ENCODE assay signal across 12 mouse cellular contexts in the genomic region with DNA sequence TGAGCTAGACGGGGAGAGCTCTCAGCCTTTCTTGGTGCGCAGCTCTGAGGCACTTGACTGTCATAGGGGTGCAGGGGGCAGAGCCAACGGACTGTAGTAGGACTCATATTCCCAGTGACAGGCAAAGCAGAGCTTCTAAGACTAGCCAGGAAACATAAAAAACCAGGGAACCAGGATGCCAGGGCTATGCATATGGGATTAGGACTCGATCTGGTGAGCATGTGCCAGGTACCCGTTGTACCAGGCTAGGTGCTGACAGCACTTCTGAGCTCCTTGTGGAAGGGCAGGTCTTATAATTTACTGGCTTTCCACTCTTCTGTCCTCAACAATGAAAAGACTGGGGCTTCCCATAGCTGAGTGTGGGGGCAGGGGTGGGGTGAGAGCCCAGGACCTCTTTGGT. TPM values are rescaled to one million over a fixed set of nuclear protein-coding genes. Genes with fewer than 3 reads are reported as not detected.
DNase-seq lines count a peak whose midpoint lies in the region; ATAC-seq and TF ChIP-seq lines count a peak whose summit lies in the region.
"Had no signal": no experiment of that assay in that cellular context is flagged by ENCODE, and none has a peak within 500 bp of the region (broad histone marks: within the 10 kb centered on the region; RNA-seq: fewer than 3 reads in every experiment).

No protein-coding gene starts in this region.

- ATAC-seq in forebrain, embryonic 11.5 days (replicated peaks; ENCODE audit: low FRiP score), result no peak
- ATAC-seq in hindbrain, embryonic 14.5 days (ENCODE audit: low FRiP score), result no peak
- ATAC-seq in hindbrain, postnatal 0 days, result no peak
- ATAC-seq in neural tube, embryonic 13.5 days (ENCODE audit: low read depth), result no peak
- no peak for ATAC-seq in stomach, embryonic 16.5 days (ENCODE audit: insufficient read depth, low FRiP score)

- H3K27me3 ChIP-seq in forebrain, embryonic 10.5 days (ENCODE audit: poor library complexity, severe bottlenecking), result peaks cover 37% of the 10 kb centered on the region
- no peaks in the 10 kb centered on the region for H3K27me3 ChIP-seq in forebrain, embryonic 11.5 days (ENCODE audit: control insufficient read depth, insufficient read depth, low read length)
- H3K27me3 ChIP-seq in hindbrain, embryonic 14.5 days (ENCODE audit: control insufficient read depth, insufficient read depth, low read length), result peaks cover 12% of the 10 kb centered on the region
- peaks cover 5% of the 10 kb centered on the region; the same call in 1 of the 2 replicates for H3K27me3 ChIP-seq in hindbrain, postnatal 0 days (ENCODE audit: insufficient read depth, low read length)
- peaks cover 14% of the 10 kb centered on the region for H3K27me3 ChIP-seq in neural tube, embryonic 13.5 days
- H3K27me3 ChIP-seq in stomach, embryonic 16.5 days (ENCODE audit: control insufficient read depth, insufficient read depth, low read length), result no peaks in the 10 kb centered on the region

- H3K27ac ChIP-seq in forebrain, embryonic 10.5 days, result peak overlapping the region; percentile 86
- H3K27ac ChIP-seq in forebrain, embryonic 11.5 days (ENCODE audit: low read depth, low read length), result no peak overlapping the region
- peak overlapping the region; percentile 34 for H3K27ac ChIP-seq in hindbrain, embryonic 14.5 days
- no peak overlapping the region for H3K27ac ChIP-seq in hindbrain, postnatal 0 days
- H3K27ac ChIP-seq in neural tube, embryonic 13.5 days (replicated peaks), result peak overlapping the region; percentile 73
- H3K27ac ChIP-seq in stomach, embryonic 16.5 days (ENCODE audit: low read length), result peak overlapping the region; percentile 96

- DNase-seq in forebrain, embryonic 10.5 days (ENCODE audit: extremely low spot score, low spot score), result no peak
- no peak for DNase-seq in forebrain, embryonic 11.5 days (ENCODE audit: low spot score)
- no peak for DNase-seq in hindbrain, embryonic 14.5 days (ENCODE audit: low spot score)
- DNase-seq in hindbrain, postnatal 0 days (ENCODE audit: low spot score), result no peak
- no peak for DNase-seq in neural tube, embryonic 10.5 days (ENCODE audit: extremely low spot score, low spot score)
- no peak for DNase-seq in adrenal gland, adult 2 months
- DNase-seq: cerebellum, adult 8-10 months; kidney, postnatal 14 days; right cerebral cortex, adult 18-20 months had no signal

- H3K4me3 ChIP-seq in forebrain, embryonic 10.5 days, result no peak overlapping the region
- H3K4me3 ChIP-seq in forebrain, embryonic 11.5 days (ENCODE audit: low read depth, low read length), result no peak overlapping the region
- no peak overlapping the region for H3K4me3 ChIP-seq in hindbrain, embryonic 14.5 days (replicated peaks; ENCODE audit: low read length)
- H3K4me3 ChIP-seq in hindbrain, postnatal 0 days (ENCODE audit: low read length), result no peak overlapping the region
- H3K4me3 ChIP-seq in neural tube, embryonic 13.5 days, result no peak overlapping the region
- no peak overlapping the region for H3K4me3 ChIP-seq in stomach, embryonic 16.5 days (replicated peaks; ENCODE audit: low read length)

- H3K9me3 ChIP-seq in forebrain, embryonic 10.5 days, result no peaks in the 10 kb centered on the region
- H3K9me3 ChIP-seq in forebrain, embryonic 11.5 days (ENCODE audit: control insufficient read depth, low read length), result no peaks in the 10 kb centered on the region
- no peaks in the 10 kb centered on the region for H3K9me3 ChIP-seq in hindbrain, embryonic 14.5 days (ENCODE audit: control insufficient read depth, low read length)
- H3K9me3 ChIP-seq in hindbrain, postnatal 0 days (ENCODE audit: low read length), result no peaks in the 10 kb centered on the region
- H3K9me3 ChIP-seq in neural tube, embryonic 13.5 days, result no peaks in the 10 kb centered on the region
- H3K9me3 ChIP-seq in stomach, embryonic 16.5 days (replicated peaks; ENCODE audit: control insufficient read depth, low read length), result no peaks in the 10 kb centered on the region

- WGBS in forebrain, embryonic 10.5 days, result 85% methylated on average over 5 of the region's 5 CpGs
- WGBS in forebrain, embryonic 11.5 days, result 87% methylated on average over 5 of the region's 5 CpGs
- WGBS in hindbrain, embryonic 14.5 days, result 76% methylated on average over 5 of the region's 5 CpGs
- 82% methylated on average over 5 of the region's 5 CpGs for WGBS in hindbrain, postnatal 0 days
- 79% methylated on average over 5 of the region's 5 CpGs for WGBS in neural tube, embryonic 13.5 days
- 73% methylated on average over 5 of the region's 5 CpGs for WGBS in stomach, embryonic 16.5 days

- no peak overlapping the region for H3K4me2 ChIP-seq in forebrain, embryonic 11.5 days (ENCODE audit: low read depth, low read length, severe bottlenecking)
- no peak overlapping the region for H3K4me2 ChIP-seq in hindbrain, embryonic 14.5 days (replicated peaks)
- H3K4me2 ChIP-seq in hindbrain, postnatal 0 days (ENCODE audit: low read depth, low read length), result no peak overlapping the region
- no peak overlapping the region for H3K4me2 ChIP-seq in neural tube, embryonic 13.5 days
- H3K4me2 ChIP-seq in stomach, embryonic 16.5 days (ENCODE audit: low read depth, low read length), result 0 out of 2 replicates have a peak overlapping the region, but pooled peaks have one; percentile 35

- TF ChIP-seq CTCF in hindbrain, postnatal 0 days (IDR thresholded peaks at IDR 0.05; ENCODE audit: low read depth), result no peak

- no peak overlapping the region for H3K9ac ChIP-seq in forebrain, embryonic 11.5 days (ENCODE audit: low read length)
- H3K9ac ChIP-seq in hindbrain, embryonic 14.5 days, result no peak overlapping the region
- H3K9ac ChIP-seq in hindbrain, postnatal 0 days (replicated peaks; ENCODE audit: low read length), result no peak overlapping the region
- no peak overlapping the region for H3K9ac ChIP-seq in neural tube, embryonic 13.5 days
- H3K9ac ChIP-seq in stomach, embryonic 16.5 days (ENCODE audit: low read length), result no peak overlapping the region

- no peaks in the 10 kb centered on the region for H3K36me3 ChIP-seq in forebrain, embryonic 10.5 days (replicated peaks)
- no peaks in the 10 kb centered on the region for H3K36me3 ChIP-seq in forebrain, embryonic 11.5 days (ENCODE audit: control insufficient read depth, insufficient read depth, low read length)
- no peaks in the 10 kb centered on the region for H3K36me3 ChIP-seq in hindbrain, embryonic 14.5 days (replicated peaks; ENCODE audit: control insufficient read depth, insufficient read depth)
- no peaks in the 10 kb centered on the region for H3K36me3 ChIP-seq in hindbrain, postnatal 0 days (ENCODE audit: insufficient read depth, low read length)
- H3K36me3 ChIP-seq in neural tube, embryonic 13.5 days, result no peaks in the 10 kb centered on the region
- no peaks in the 10 kb centered on the region for H3K36me3 ChIP-seq in stomach, embryonic 16.5 days (ENCODE audit: control insufficient read depth, insufficient read depth, low read length)

- peaks cover 52% of the 10 kb centered on the region for H3K4me1 ChIP-seq in forebrain, embryonic 10.5 days
- peaks cover 29% of the 10 kb centered on the region for H3K4me1 ChIP-seq in forebrain, embryonic 11.5 days (replicated peaks; ENCODE audit: control insufficient read depth, insufficient read depth, low read length)
- H3K4me1 ChIP-seq in hindbrain, embryonic 14.5 days (replicated peaks; ENCODE audit: control insufficient read depth, insufficient read depth, low read length), result peaks cover 21% of the 10 kb centered on the region
- H3K4me1 ChIP-seq in hindbrain, postnatal 0 days (ENCODE audit: insufficient read depth, low read length), result peaks cover 7% of the 10 kb centered on the region
- H3K4me1 ChIP-seq in neural tube, embryonic 13.5 days (replicated peaks), result peaks cover 41% of the 10 kb centered on the region
- H3K4me1 ChIP-seq in stomach, embryonic 16.5 days (ENCODE audit: control insufficient read depth, insufficient read depth, low read length), result peaks cover 47% of the 10 kb centered on the region

RNA-seq across cellular contexts. Expression of a gene that starts 7.8 kb away (rescaled TPM):
- polyA plus RNA-seq in forebrain, embryonic 10.5 days (2016; fragmentation: Nextera tagmentation; extraction: Ambion mirVana), result 25.4 and 26.7 TPM in 2 replicates
- 68.3 and 70.9 TPM in 2 replicates for polyA plus RNA-seq in forebrain, embryonic 11.5 days (2014; fragmentation: Nextera tagmentation; extraction: Ambion mirVana)
- polyA plus RNA-seq in hindbrain, embryonic 14.5 days (2014; fragmentation: Nextera tagmentation; extraction: Ambion mirVana), result 23.3 and 25.6 TPM in 2 replicates
- 75.2 and 75.9 TPM in 2 replicates for total RNA-seq in hindbrain, postnatal 0 days (2014; rRNA removed)
- 9.2 and 10.0 TPM in 2 replicates for polyA plus RNA-seq in hindbrain, postnatal 0 days (2015; fragmentation: Nextera tagmentation; extraction: Ambion mirVana)
- polyA plus RNA-seq in neural tube, embryonic 13.5 days (2015; fragmentation: Nextera tagmentation; extraction: Ambion mirVana), result 19.3 and 20.5 TPM in 2 replicates
- 14.1 and 15.4 TPM in 2 replicates for polyA plus RNA-seq in stomach, embryonic 16.5 days (2015; fragmentation: Nextera tagmentation; extraction: Ambion mirVana)
- 10 to 100 TPM; 17.6 to 21.1 TPM for total RNA-seq in adrenal gland, adult 2 months (2021)
- polyA plus RNA-seq in adrenal gland, adult 2 months (2012; rRNA removed), result 37.1 and 49.2 TPM in 2 replicates
- total RNA-seq: MEL had no signal

Comparison
In these comparisons a context has a peak if more than half of its experiments do, and no peak if none do; other contexts are left out.
1. H3K27ac ChIP-seq: peak in forebrain, embryonic 10.5 days (single experiment), hindbrain, embryonic 14.5 days (single experiment), neural tube, embryonic 13.5 days (single experiment) and stomach, embryonic 16.5 days (single experiment); none in forebrain, embryonic 11.5 days (single experiment) and hindbrain, postnatal 0 days (single experiment).